Mouse (Mus musculus) layer of hippocampus, adult 8-10 months (tissue): ENCODE results near the gene Tmem265. TPM values are rescaled to one million over a fixed set of nuclear protein-coding genes. Genes with fewer than 3 reads are reported as not detected.

Experiments
- DNase-seq, 2 experiments: peaks; one replicate each; pipeline ENCODE4 v3.0.0; 2022; ENCODE audit warnings: low spot score in 2 of 2
- total RNA-seq, 4 experiments: library from RNA; stranded (reverse); gene quantifications; 2 replicates each; pipeline ENCODE4 v1.2.4; 2022

The Tmem265 gene
- total RNA-seq, 4 experiments from 2014 or later, result 0.78 to 1.7 TPM; not detected in 2

- DNase-seq, result peak; percentile 95 to 97
Measured at GRCm38 (mm10) chr7:127588011-127588871, 27.1 kb downstream of the Tmem265 start, which contains the start of the genes Ccdc189 and Rnf40. Gene Ccdc189, minus strand, starts transcription at chr7:127588595. Gene Rnf40, plus strand, starts transcription at chr7:127588767.

- DNase-seq, result no peak
Measured at GRCm38 (mm10) chr7:127588901-127589300, 27.7 kb downstream of the Tmem265 start.

GRCm38 (mm10) chr7:127589637-127590036 lies 28.4 kb downstream of the Tmem265 start:
- DNase-seq, result no peak

GRCm38 (mm10) chr7:127591108-127591507 lies 29.9 kb downstream of the Tmem265 start:
- no peak for DNase-seq

GRCm38 (mm10) chr7:127592575-127592974 lies 31.4 kb downstream of the Tmem265 start:
- DNase-seq, result no peak

GRCm38 (mm10) chr7:127596747-127597146 lies 35.6 kb downstream of the Tmem265 start:
- no peak for DNase-seq

- no peak for DNase-seq
Measured at GRCm38 (mm10) chr7:127600612-127601011, 39.4 kb downstream of the Tmem265 start.

- no peak for DNase-seq
Measured at GRCm38 (mm10) chr7:127601735-127602134, 40.5 kb downstream of the Tmem265 start.

GRCm38 (mm10) chr7:127602903-127603302 lies 41.7 kb downstream of the Tmem265 start:
- no peak for DNase-seq

GRCm38 (mm10) chr7:127604256-127604655 lies 43.1 kb downstream of the Tmem265 start:
- DNase-seq, result no peak

- DNase-seq, result no peak
Measured at GRCm38 (mm10) chr7:127607150-127607549, 46.0 kb downstream of the Tmem265 start.

GRCm38 (mm10) chr7:127611011-127611410 lies 49.8 kb downstream of the Tmem265 start:
- peak in 1 of 2 experiments; percentile 4 for DNase-seq

GRCm38 (mm10) chr7:127611561-127611960 lies 50.4 kb downstream of the Tmem265 start:
- peak in 1 of 2 experiments; percentile 8 for DNase-seq

- DNase-seq, result peak in 1 of 2 experiments; percentile 9
Measured at GRCm38 (mm10) chr7:127613501-127613900, 52.3 kb downstream of the Tmem265 start.

- peak in 1 of 2 experiments; percentile 3 for DNase-seq
Measured at GRCm38 (mm10) chr7:127614091-127614490, 52.9 kb downstream of the Tmem265 start.

GRCm38 (mm10) chr7:127614511-127614890 lies 53.3 kb downstream of the Tmem265 start:
- peak in 1 of 2 experiments; percentile 5 for DNase-seq

GRCm38 (mm10) chr7:127614891-127615843 lies 54.0 kb downstream of the Tmem265 start, which contains the start of gene Zfp629:
Gene Zfp629, minus strand, starts transcription at chr7:127615797.
- DNase-seq, result peak; percentile 69 to 74

- DNase-seq, result no peak
Measured at GRCm38 (mm10) chr7:127616336-127616735, 55.1 kb downstream of the Tmem265 start.
